Mouse (Mus musculus) granulocyte monocyte progenitor cell, adult 5-6 weeks (primary cell): ENCODE data around the gene Pms2. TPM values are rescaled to one million over a fixed set of nuclear protein-coding genes. Genes with fewer than 3 reads are reported as not detected.

Experiments used
- ATAC-seq: replicated peaks from 2 replicates; pipeline ENCODE4 v1.8.0; 2016; ENCODE audit warnings: mild to moderate bottlenecking, moderate TSS enrichment, inconsistent platforms; ENCODE audit not compliant: poor library complexity, severe bottlenecking
- total RNA-seq, 2 experiments: library from RNA; stranded (forward) in 1 of 2; stranded (reverse) in 1 of 2; fragments of 200-712, 200-1000 nt in 1 of 2; fragments of >200 nt in 1 of 2; fragmentation: Nextera tagmentation in 1 of 2; gene quantifications; 2 replicates each; pipeline ENCODE4 v1.2.3; 2014 to 2017

Pms2 gene
- total RNA-seq, 2 experiments from 2014 or later: 33.0 to 42.6 TPM

GRCm38 (mm10) chr5:143931863-143932580 is 22.3 kb downstream of the Pms2 start:
- no peak for ATAC-seq

- ATAC-seq: no peak
Observed at GRCm38 (mm10) chr5:143932831-143933230, 23.1 kb downstream of the Pms2 start, which contains the start of gene Rsph10b. TSS of gene Rsph10b (plus strand) at chr5:143933035.

- no peak for ATAC-seq
Observed at GRCm38 (mm10) chr5:143933414-143933813, 23.6 kb downstream of the Pms2 start.

- no peak for ATAC-seq
Observed at GRCm38 (mm10) chr5:143933875-143934274, 24.1 kb downstream of the Pms2 start.

- no peak for ATAC-seq
Observed at GRCm38 (mm10) chr5:143936156-143936555, 26.4 kb downstream of the Pms2 start.

- ATAC-seq: peak; percentile 67
Observed at GRCm38 (mm10) chr5:143941588-143941987, 31.8 kb downstream of the Pms2 start.

- no peak for ATAC-seq
Observed at GRCm38 (mm10) chr5:143943231-143944125, 33.7 kb downstream of the Pms2 start.

- no peak for ATAC-seq
Observed at GRCm38 (mm10) chr5:143948361-143948760, 38.6 kb downstream of the Pms2 start.

GRCm38 (mm10) chr5:143950016-143950415 is 40.3 kb downstream of the Pms2 start:
- no peak for ATAC-seq

GRCm38 (mm10) chr5:143957101-143957500 is 47.3 kb downstream of the Pms2 start:
- ATAC-seq: no peak

- ATAC-seq: no peak
Observed at GRCm38 (mm10) chr5:143959551-143959950, 49.8 kb downstream of the Pms2 start.

- ATAC-seq: no peak
Observed at GRCm38 (mm10) chr5:143961176-143961575, 51.4 kb downstream of the Pms2 start.

- no peak for ATAC-seq
Observed at GRCm38 (mm10) chr5:143965586-143966345, 56.0 kb downstream of the Pms2 start.

- ATAC-seq: no peak
Observed at GRCm38 (mm10) chr5:143966671-143967070, 56.9 kb downstream of the Pms2 start.

GRCm38 (mm10) chr5:143972628-143973027 is 62.9 kb downstream of the Pms2 start:
- ATAC-seq: no peak

- peak; percentile 92 for ATAC-seq
Observed at GRCm38 (mm10) chr5:143974931-143975630, 65.3 kb downstream of the Pms2 start.

- ATAC-seq: 0 out of 2 replicates have a peak, but pooled peaks have one; percentile 16
Observed at GRCm38 (mm10) chr5:143975631-143975933, 65.8 kb downstream of the Pms2 start.

GRCm38 (mm10) chr5:143976232-143976631 is 66.5 kb downstream of the Pms2 start:
- no peak for ATAC-seq

- ATAC-seq: no peak
Observed at GRCm38 (mm10) chr5:143976726-143977431, 67.1 kb downstream of the Pms2 start.
